Mouse (Mus musculus) lung, embryonic 15.5 days (tissue): Measurements from ENCODE around the gene Tgds. TPM values are rescaled to one million over a fixed set of nuclear protein-coding genes. Genes with fewer than 3 reads are reported as not detected.
"Not testable (repeated sequence)": the region's sequence is repeated elsewhere in the genome, so short reads cannot be mapped to it uniquely, and the experiment has no call there.

ENCODE experiments used
- ATAC-seq: fragments of 200-750 bp; cut with Nextera tagmentation; 2 replicates; pipeline ENCODE4 v1.8.0; 2017; ENCODE audit warnings: moderate number of reproducible peaks, borderline replicate concordance; ENCODE audit not compliant: low FRiP score, low TSS enrichment; ENCODE audit errors: extremely low read depth
- H3K27ac ChIP-seq: fragments of 300-500 bp; sonication (generic); 2 replicates; pipeline ENCODE4 v1.5.1; 2015; ENCODE audit warnings: moderate library complexity, mild to moderate bottlenecking, inconsistent platforms
- H3K27me3 ChIP-seq: fragments of 300-500 bp; sonication (generic); 2 replicates; pipeline ENCODE4 v1.6.1; 2015; ENCODE audit warnings: inconsistent platforms
- H3K36me3 ChIP-seq: fragments of 300-500 bp; sonication (generic); 2 replicates; pipeline ENCODE4 v1.6.1; 2015; ENCODE audit warnings: inconsistent platforms
- H3K4me1 ChIP-seq: fragments of 300-500 bp; sonication (generic); 2 replicates; pipeline ENCODE4 v1.6.1; 2015; ENCODE audit warnings: inconsistent platforms
- H3K4me2 ChIP-seq: fragments of 300-500 bp; sonication (generic); 2 replicates; pipeline ENCODE4 v1.6.1; 2015; ENCODE audit warnings: inconsistent platforms, mild to moderate bottlenecking, moderate library complexity
- H3K4me3 ChIP-seq: fragments of 300-500 bp; sonication (generic); 2 replicates; pipeline ENCODE4 v1.5.1; 2015; ENCODE audit warnings: mild to moderate bottlenecking, inconsistent platforms
- H3K9ac ChIP-seq: fragments of 300-500 bp; sonication (generic); 2 replicates; pipeline ENCODE4 v1.6.1; 2015; ENCODE audit warnings: inconsistent platforms
- H3K9me3 ChIP-seq: fragments of 300-500 bp; sonication (generic); 2 replicates; pipeline ENCODE4 v1.6.1; 2016; ENCODE audit warnings: inconsistent platforms
- WGBS: fragments of 180-500 bp; shearing (Covaris S2); methylation state at CpG from one replicate; pipeline ENCODE4 v1.1.7; 2015; 5-methylcytosine and 5-hydroxymethylcytosine counted together
- polyA plus RNA-seq: library from polyadenylated mRNA; unstranded; fragments of >200 nt; fragmentation: Nextera tagmentation; extraction: Ambion mirVana; gene quantifications from 2 replicates; pipeline ENCODE4 v1.2.1, GENCODE M21; 2015

Gene Tgds
- polyA plus RNA-seq, 1 experiment from 2014 or later: 35.7 TPM

DNA sequence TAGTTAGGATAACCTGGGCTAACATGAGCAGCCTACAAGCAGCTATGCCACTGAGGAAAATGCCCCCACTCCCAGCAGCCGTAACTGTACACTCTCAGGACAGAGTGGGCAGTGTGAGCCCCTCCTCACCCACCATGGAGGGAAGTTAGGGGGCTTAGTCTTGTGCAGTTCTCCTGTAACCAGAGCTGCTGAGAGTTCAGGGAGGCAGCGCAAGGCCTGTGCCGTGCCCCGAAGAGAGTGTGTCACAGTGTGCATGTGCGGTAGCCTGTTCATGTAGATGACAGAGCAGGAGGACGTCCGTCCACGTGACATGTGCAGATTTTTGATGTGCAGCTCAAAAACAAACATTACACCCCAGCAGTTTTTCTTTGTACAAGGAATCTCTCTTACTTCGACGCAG is 24.2 kb upstream of the Tgds start:
- no peak overlapping the region for H3K27ac ChIP-seq
- 0 out of 2 replicates have a peak, but pooled peaks cover 2% of the 10 kb centered on the region for H3K4me1 ChIP-seq
- H3K27me3 ChIP-seq: no peaks in the 10 kb centered on the region
- H3K4me3 ChIP-seq: no peak overlapping the region
- ATAC-seq: 0 out of 2 replicates have a peak, but pooled peaks have one; percentile 21
- H3K9me3 ChIP-seq: no peaks in the 10 kb centered on the region
- H3K4me2 ChIP-seq: no peak overlapping the region
- peaks cover 69% of the 10 kb centered on the region for H3K36me3 ChIP-seq
- WGBS: 84% methylated on average over 10 of the region's 10 CpGs
- H3K9ac ChIP-seq: no peak overlapping the region

DNA sequence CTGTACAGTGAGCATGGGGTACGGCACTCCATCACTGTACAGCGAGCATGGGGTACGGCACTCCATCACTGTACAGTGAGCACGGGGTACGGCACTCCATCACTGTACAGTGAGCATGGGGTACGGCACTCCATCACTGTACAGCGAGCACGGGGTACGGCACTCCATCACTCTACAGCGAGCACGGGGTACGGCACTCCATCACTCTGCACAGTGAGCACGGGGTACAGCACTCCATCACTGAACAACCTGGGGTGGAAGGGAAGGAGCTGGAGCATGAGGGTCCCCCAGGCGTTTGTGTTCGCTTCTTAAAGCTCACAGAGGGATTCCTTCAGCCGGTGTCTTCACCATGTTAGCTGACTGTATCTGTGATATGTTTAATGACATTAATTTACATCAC is 23.5 kb upstream of the Tgds start:
- not testable (repeated sequence) for ATAC-seq, H3K4me3 ChIP-seq, H3K27me3 ChIP-seq, H3K27ac ChIP-seq, H3K4me2 ChIP-seq, H3K4me1 ChIP-seq, H3K9ac ChIP-seq, H3K9me3 ChIP-seq
- 87% methylated on average over 16 of the region's 16 CpGs for WGBS
- H3K36me3 ChIP-seq: peaks cover 63% of the 10 kb centered on the region

DNA sequence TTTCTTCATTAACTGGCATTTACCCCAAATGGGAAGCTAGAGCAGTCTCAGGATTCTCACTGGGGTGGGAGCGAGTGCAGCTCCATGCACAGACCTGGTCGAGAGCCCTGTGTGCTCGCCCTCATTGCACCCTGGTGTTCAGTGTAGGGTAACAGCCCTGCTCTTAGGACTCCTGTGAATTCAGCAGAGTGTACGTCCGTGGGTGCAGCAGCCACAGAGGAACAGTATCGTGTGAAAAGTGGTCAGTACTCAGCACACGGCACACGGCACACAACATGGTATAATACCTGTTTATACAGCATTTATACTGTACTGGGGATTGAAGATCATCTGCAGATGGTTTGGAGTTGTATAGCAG is 19.7 kb upstream of the Tgds start:
- Histone ChIP-seq H3K36me3 (peaks cover 40% of the 10 kb centered on the region), H3K9me3 (no peaks in the 10 kb centered on the region), H3K4me2 (no peak overlapping the region), H3K27ac (no peak overlapping the region), H3K27me3 (no peaks in the 10 kb centered on the region), H3K9ac (no peak overlapping the region), H3K4me3 (no peak overlapping the region), H3K4me1 (peaks cover 8% of the 10 kb centered on the region)
- no peak for ATAC-seq
- WGBS: 93% methylated on average over 8 of the region's 8 CpGs

DNA sequence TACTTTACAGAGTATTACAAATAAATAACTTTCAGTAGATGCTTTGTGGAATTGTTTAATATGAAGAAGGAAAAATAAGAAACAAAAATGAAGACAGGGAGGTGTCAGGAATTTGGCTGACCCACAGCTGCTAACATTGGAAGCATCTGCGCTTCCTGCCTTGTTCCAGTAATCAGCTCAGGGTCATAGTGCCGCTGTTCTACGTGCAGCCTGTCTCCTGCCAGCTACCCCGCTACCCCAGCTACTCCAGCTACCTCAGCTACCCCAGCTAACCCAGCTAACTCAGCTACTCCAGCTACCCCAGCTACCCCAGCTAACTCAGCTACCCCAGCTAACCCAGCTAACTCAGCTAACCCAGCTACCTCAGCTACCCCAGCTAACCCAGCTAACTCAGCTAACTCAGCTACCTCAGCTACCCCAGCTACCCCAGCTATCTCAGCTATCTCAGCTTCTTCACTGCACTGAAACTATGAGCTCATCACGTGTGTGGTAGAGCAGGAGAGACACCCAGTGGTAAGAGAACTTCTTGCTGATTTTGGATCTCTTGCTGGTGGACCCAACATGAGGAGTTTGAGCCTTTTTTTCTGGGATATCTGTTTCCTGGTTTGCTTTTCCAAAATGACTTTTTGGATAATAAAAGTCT is 19.2 kb upstream of the Tgds start:
- Histone ChIP-seq H3K36me3 (peaks cover 41% of the 10 kb centered on the region), H3K27me3 (no peaks in the 10 kb centered on the region), H3K4me2 (no peak overlapping the region), H3K4me1 (peaks cover 8% of the 10 kb centered on the region), H3K9me3 (no peaks in the 10 kb centered on the region), H3K9ac (no peak overlapping the region), H3K27ac (peak overlapping the region; percentile 57), H3K4me3 (no peak overlapping the region)
- peak; percentile 80; the same call in 1 of the 2 replicates for ATAC-seq
- WGBS: 57% methylated on average over 5 of the region's 5 CpGs

DNA sequence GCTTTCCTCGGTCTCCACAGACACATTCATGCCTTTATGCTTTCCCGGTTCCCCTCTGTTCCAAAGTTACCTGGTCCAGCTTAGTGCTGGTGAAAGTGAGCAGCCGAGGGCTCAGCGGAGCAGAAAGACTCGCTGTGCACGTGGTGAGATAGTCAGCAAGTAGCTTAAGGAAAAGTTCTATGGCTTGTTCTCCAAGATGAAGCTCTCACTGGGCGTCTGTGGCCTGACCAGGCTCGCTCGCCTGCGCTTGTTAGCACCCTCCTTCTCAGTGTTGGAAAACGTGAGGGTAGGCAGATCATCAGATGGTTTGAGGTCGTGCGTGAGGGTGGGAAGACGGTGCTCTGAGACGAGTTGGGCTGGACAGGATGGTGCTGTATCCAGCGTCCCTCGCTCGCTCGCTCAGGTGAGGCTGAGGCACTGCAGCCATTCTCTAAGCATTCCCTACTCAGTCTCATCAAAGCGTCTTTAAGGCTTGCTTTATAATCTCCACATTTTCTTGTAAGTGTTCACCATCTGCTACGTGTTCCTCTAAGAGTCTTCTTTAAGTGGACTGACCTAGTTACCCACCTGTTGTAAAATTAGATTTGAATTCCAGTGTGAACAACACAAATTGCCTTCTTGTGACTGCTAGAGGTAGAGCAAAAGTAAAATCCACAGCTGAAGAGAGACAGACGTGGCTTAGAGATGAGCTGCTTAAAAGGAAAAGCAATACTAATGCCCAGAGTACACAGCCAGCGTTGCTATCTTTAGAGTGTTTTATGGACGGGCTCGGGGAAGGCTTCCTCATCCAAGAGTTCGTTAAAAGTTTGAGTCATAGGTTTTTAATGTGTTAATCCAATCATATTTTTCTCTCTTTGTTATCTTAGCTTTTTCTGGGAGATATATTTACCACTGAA is 18.3 kb upstream of the Tgds start:
- Histone ChIP-seq H3K36me3 (peaks cover 37% of the 10 kb centered on the region), H3K9me3 (no peaks in the 10 kb centered on the region), H3K4me2 (no peak overlapping the region), H3K4me1 (peaks cover 8% of the 10 kb centered on the region), H3K9ac (no peak overlapping the region), H3K27ac (peak overlapping the region; percentile 50), H3K27me3 (no peaks in the 10 kb centered on the region), H3K4me3 (no peak overlapping the region)
- ATAC-seq: no peak
- WGBS: 84% methylated on average over 26 of the region's 26 CpGs

DNA sequence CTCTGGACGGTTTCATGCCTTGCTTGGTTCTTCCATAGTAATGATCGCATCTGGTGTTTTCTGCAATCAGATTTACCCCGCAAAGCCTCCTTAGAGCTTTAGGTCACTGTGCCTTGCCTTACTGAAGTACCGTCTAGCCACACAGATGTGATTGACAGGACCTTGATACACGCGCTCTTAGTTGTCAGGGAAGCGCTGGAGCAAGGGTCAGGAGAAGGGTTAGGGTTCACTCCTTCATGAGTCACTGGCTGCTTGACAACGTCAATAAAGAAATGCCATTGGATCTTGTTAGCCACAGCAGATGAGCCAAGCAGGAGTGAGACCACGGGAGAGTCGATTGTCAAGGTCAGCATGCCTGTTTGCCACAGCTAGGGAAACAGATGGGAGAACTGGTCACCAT is 16.0 kb upstream of the Tgds start:
- Histone ChIP-seq H3K4me2 (no peak overlapping the region), H3K9me3 (no peaks in the 10 kb centered on the region), H3K9ac (no peak overlapping the region), H3K4me1 (peaks cover 8% of the 10 kb centered on the region), H3K27me3 (no peaks in the 10 kb centered on the region), H3K27ac (no peak overlapping the region), H3K36me3 (peaks cover 23% of the 10 kb centered on the region), H3K4me3 (no peak overlapping the region)
- no peak for ATAC-seq
- WGBS: 67% methylated on average over 10 of the region's 10 CpGs

DNA sequence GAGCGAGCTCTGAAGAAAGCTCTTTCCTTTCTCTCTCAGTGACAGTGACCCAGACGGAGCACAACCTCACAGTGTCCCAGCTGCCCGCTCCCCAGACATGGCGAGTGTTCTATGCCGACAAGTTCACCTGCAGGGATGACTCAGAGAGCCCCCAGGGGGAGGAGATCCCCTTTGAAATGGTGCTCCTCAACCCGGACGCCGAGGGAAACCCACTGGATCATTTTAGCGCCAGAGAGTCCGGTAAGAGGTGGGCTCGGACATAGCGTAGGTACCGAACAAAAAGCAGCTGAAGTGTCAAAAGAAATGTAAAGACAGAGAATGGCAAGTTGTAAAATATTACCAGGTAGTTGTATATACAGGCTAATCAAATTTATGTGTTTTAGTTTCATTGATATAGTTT is 15.5 kb upstream of the Tgds start:
- Histone ChIP-seq H3K36me3 (peaks cover 18% of the 10 kb centered on the region; the same call in 1 of the 2 replicates), H3K4me3 (no peak overlapping the region), H3K4me2 (no peak overlapping the region), H3K27me3 (no peaks in the 10 kb centered on the region), H3K27ac (no peak overlapping the region), H3K9me3 (no peaks in the 10 kb centered on the region), H3K4me1 (peaks cover 8% of the 10 kb centered on the region), H3K9ac (no peak overlapping the region)
- no peak for ATAC-seq
- 93% methylated on average over 13 of the region's 13 CpGs for WGBS

DNA sequence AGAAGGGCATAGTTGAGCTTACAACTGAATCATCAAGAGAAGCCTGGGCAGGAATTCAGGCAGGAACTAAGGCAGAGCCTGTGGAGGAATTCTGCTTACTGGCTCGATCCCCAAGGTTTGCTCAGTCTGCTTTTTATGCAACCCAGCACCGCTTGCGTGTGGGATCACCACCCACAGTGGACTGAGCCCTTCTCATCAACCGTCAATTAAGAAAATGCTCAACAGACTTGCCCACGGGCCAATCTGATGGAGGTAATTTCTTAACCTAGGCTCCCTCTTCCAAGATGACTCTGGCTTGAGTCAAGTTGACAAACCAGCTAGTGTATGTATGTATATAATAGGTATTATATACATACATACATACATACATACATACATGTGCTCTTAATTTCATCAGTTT is 9.7 kb upstream of the Tgds start:
- Histone ChIP-seq H3K4me2 (no peak overlapping the region), H3K9ac (no peak overlapping the region), H3K36me3 (peaks cover 36% of the 10 kb centered on the region), H3K27me3 (no peaks in the 10 kb centered on the region), H3K27ac (no peak overlapping the region), H3K4me3 (no peak overlapping the region), H3K9me3 (no peaks in the 10 kb centered on the region), H3K4me1 (peaks cover 9% of the 10 kb centered on the region)
- no peak for ATAC-seq
- 87% methylated on average over 5 of the region's 5 CpGs for WGBS

DNA sequence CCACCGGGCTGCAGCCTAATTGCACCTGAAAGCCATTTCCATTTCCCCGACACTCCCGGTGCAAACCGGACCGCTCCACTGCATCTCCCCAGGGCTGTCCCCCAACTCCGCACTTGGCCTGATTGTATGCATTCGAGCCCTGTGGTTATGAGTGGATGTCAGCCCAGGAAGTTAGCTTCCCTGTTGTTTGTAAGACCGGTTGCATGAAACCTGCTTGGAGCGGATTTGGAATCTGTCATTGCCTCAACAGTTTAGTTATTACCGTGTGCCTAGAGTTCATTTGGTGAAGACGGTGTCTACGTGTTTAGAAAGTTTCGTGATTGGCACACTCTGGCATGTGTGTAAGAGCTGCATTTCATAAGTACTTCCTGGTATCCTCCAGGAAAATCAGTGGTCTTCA is 4.9 kb upstream of the Tgds start:
- peaks cover 14% of the 10 kb centered on the region for H3K4me1 ChIP-seq
- peak overlapping the region; percentile 84 for H3K9ac ChIP-seq
- peak overlapping the region; percentile 87 for H3K4me2 ChIP-seq
- H3K4me3 ChIP-seq: peak overlapping the region; percentile 90
- no peaks in the 10 kb centered on the region for H3K9me3 ChIP-seq
- no peaks in the 10 kb centered on the region; the same call in 1 of the 2 replicates for H3K27me3 ChIP-seq
- peak overlapping the region; percentile 69 for H3K27ac ChIP-seq
- WGBS: under 1% methylated on average over 13 of the region's 13 CpGs
- H3K36me3 ChIP-seq: peaks cover 30% of the 10 kb centered on the region
- ATAC-seq: peak; percentile 8; the same call in 1 of the 2 replicates

DNA sequence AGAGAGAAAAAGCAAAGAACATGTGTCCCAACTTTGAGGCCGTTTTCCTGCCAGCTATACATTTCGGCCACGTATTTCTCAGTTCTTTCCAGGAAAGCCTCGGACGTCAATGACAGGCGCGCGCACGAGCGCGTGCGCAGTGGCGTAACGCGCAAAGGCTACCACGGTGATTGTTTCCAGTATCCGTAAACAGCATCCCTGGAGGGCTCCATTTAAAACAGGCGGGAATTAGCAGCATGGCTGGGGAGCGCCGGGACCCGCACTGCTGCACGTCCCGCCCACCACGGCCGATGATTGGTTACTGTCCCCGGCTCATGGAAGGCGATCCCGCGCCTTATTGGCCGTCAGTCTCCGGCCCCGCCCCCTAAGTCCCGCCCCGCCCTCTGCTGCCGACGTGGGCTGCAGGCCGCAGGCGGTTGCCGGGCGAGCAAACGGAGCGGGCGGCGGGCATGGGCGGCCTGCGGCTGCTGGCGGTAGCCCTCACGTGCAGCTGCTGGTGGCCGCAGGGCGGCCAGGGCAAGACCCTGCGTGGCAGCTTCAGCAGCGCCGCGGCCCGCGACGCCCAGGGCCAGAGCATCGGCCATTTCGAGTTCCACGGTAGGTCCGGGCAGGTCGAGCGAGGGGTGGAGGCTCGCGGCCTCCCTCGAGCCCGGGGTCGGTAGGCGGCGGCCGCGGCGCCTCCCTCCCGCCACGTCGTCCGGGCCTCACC is 4.3 kb upstream of the Tgds start, which contains the start of gene Gpr180:
TSS of gene Gpr180 (plus strand) at position 415 of the 709 bp plus-strand sequence.
- peaks cover 25% of the 10 kb centered on the region for H3K36me3 ChIP-seq
- no peaks in the 10 kb centered on the region for H3K9me3 ChIP-seq
- peak within 1 kb of the TSS; percentile 69 for H3K27ac ChIP-seq
- H3K4me1 ChIP-seq: peaks cover 15% of the 10 kb centered on the region
- peak; percentile 97 for ATAC-seq
- 0% methylated on average over 63 of the region's 77 CpGs for WGBS
- peak within 1 kb of the TSS; percentile 84 for H3K9ac ChIP-seq
- peak within 1 kb of the TSS; percentile 87 for H3K4me2 ChIP-seq
- peak within 1 kb of the TSS; percentile 90 for H3K4me3 ChIP-seq
- no peaks in the 10 kb centered on the region; the same call in 1 of the 2 replicates for H3K27me3 ChIP-seq

DNA sequence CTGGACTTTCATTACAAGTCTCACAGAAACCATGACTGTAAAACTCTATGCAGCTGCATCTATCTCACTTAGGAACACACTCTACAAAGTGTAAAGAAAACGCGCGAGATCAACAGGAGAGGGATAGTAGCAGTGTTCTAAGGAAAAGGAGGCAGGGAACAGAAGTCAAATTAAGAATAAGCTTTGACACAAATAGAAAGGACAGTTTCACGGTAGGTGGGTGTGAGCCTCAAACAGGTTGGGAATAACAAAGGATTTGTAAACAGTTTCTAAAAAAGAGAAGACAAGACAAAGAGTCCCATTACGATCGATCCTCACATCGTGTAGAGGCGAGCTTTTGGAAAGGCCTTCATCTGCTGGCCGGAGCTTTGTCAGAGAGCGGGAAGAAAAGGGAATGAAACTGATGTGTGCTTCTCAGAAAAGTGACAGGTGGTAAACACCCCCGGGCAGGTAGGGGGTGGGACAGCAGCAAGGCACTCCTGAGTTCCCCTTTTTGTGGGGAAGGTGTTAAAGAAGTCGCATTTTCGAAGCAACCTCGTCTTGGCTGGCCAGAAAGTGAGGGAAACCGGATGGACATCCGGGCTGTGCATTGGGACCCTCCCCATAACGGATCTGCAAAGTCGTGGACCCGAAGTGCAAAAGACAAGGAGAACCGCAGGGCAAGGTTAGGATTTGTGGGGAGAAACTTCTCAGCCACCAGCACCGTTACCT is 469 bp downstream of the Tgds start:
- peak overlapping the region; percentile 74 for H3K4me3 ChIP-seq
- no peaks in the 10 kb centered on the region; the same call in 1 of the 2 replicates for H3K27me3 ChIP-seq
- H3K4me2 ChIP-seq: peak overlapping the region; percentile 74
- H3K4me1 ChIP-seq: peaks cover 14% of the 10 kb centered on the region
- H3K9me3 ChIP-seq: no peaks in the 10 kb centered on the region
- H3K9ac ChIP-seq: peak overlapping the region; percentile 65
- peaks cover 21% of the 10 kb centered on the region for H3K36me3 ChIP-seq
- 10% methylated on average over 21 of the region's 21 CpGs for WGBS
- H3K27ac ChIP-seq: no peak overlapping the region
- peak; percentile 3 for ATAC-seq
